Mouse (Mus musculus): ENCODE data around the gene Dact2.

DNA sequence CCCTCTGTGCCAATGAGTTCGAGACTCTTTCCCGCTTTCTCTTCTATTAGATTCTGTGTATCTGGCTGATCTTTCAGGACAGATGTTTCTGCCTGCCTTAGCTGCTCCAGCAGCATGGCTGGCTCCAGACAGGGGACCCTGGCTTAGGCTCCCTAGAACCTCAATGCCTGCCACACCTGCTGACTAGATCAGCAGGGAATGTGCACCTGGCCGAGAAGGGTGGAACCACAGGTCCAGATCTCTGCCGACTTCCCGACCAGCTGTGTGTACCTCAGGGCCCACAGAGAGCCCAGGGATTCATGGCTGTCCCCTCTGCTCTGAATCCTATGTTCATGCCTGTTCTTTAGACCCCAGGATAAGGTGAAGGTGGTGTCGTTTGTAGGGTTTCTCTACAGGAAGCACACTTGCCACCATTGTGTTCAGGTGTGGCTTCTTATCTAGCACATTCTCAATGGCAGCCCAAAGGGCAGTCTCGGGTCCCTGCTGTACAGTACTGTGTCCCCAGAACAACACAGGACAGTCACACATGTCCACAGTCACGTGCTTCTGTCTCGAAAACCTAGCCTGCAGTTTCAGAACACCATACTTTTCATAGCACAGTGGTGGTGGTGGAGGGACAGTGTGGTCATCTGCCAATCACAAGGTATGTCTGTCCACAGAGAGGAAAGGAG lies 22.0 kb upstream of the Dact2 start:
- TF ChIP-seq CTCF (IDR thresholded peaks at IDR 0.05; ENCODE audit: extremely low read depth, insufficient read depth, insufficient read length, insufficient replicate concordance) (no peak), POLR2A (IDR thresholded peaks at IDR 0.05; ENCODE audit: low read depth, low read length) (no peak)

All from spleen, adult 2 months (tissue).